Mouse (Mus musculus): ENCODE results near the gene Iba57.

Gene Iba57

DNA sequence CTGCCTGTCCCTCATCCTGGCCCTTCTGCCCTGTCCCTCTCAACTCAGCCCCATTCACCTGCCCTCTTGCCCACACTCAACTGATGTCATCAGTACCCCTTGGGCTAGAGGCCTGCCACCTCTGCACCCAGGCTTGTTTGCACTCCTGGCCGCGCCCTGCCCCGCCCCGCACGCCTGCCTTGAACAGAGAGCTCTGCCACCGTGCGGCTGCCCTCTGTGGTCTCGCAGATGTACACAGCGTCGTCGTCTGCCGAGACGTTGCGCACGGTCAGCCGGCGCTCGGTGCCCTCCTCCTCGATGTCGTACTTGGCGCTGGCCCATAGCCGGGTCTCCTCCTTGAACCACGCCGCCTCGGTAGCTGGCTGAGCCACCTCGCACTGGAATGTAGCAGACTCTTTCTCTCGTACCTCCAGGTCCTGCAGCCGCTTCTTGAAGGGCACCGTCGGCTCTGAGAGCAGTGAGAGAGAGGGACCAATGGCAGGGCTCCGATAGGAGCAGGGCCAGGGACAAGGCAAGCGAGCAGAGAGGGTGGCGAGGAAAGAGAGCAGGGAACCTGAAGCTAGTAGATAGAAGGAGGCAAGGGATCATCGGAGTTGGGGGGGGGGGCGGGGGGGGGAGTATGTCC is 29.1 kb downstream of the Iba57 start:
- no peak for DNase-seq (ENCODE audit: low read depth, low spot score)

DNA sequence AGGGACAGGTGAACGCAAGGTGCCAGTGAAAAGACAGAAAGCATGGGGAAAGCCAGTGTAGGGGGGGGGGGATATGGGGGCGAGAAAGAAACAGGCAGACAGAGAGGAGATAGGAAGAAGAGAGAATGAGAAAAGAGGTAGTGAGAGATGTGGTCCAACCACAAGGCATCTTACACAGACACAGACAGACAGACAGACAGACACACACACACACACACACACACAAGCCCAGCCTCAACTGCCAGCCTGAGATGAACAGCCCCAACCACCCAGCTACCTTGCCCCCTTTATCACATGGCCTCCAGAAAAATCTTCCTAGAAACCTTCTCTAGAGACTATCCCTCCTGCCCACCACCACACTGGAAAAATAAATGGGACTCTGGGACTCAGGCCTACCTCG is 31.5 kb downstream of the Iba57 start:
- no peak for DNase-seq (ENCODE audit: low read depth, low spot score)

DNA sequence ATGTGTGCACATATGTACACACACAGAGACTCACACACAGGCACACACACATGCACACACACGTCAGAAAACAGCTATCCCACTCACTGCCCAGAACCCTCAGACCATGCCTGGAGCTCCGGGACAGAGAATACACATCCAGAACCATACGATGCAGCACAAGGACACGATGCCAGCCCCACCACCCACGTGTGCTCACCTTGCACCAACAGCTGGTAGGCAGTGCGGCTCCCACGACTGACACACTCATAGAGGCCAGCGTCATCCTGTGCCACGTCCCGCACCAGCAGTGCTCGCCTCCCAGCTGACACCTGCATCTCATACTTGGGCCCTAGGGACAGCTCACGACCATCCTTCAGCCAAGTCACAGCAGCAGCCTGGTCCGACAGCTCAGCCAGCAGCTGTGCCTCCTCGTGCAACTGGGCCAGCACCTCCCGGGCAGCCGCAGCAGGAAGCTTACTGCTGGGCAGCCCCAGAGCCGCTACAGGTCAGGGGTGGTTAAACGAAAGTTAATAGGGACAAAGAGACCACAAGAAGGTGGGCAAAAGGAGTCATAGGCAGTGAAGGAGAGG is 32.1 kb downstream of the Iba57 start:
- no peak for DNase-seq (ENCODE audit: low read depth, low spot score)

DNA sequence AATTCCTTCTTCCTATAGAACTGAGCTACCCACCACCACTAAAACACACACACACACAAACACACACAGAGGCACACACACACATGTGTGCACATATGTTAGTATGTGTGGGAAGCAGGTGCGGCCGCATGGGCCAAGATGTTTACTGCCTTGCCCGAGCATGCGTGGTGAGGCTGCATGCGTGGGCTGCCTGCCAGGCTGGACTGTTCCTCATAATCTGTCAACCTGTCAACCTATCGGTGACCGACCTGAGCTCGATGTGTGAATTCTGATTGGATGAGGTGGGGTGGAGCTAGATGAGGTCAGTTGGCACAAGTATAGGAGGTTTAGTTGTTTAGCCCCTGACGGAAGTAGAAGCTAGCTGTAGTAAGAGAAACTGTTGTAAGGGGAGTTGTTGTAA is 32.8 kb downstream of the Iba57 start:
- DNase-seq (ENCODE audit: low read depth, low spot score), result no peak

DNA sequence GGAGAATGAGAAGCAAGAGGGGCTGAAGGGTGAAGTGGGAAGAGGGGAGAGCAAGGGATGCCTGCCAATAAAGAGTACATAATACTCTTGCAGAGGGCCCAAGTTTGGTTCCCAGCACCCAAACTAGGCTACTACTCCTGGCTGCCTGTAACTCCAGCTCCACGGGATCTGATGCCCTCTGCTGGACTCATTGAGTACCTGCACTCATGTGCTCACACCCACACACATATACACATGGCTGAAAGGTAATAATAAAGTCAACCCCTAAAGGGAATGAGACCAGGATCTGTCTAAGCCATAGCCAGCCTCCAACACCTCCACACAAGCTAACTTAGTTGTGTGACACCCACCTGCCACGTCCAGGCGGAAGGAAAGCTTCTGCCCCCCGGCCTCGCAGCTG is 57.6 kb downstream of the Iba57 start:
- no peak for DNase-seq (ENCODE audit: low read depth, low spot score)
